Mouse (Mus musculus) spleen, embryonic (tissue): ENCODE data around the gene Vmn1r237.

Source experiments
- CTCF ChIA-PET: fragments of 350-600 bp; sonication (Branson Sonifier 250); formaldehyde crosslinking; loops from one replicate; lab custom pipeline; 2022; lab: Charles Lee

The Vmn1r237 gene

DNA sequence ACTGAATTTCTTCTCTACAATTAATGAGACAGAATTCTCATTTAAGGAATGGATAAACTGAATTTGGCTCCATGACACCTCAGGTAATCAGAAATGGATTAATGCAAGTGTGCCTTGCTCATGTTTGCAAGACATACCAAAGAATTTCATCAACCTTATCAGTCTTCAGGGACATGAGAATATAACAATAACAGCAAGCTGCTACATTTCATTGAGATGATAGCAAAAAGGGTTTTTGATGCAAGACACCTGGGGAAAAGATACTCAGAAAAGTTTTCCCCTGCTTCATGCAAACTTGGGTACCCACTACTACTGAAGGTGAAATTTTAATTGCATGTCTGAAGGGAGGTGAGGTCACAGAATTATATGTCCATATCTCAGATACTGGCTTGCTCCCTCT, at the start of gene Vmn1r237:
Gene Vmn1r237 (plus strand): TSS at position 301 of the 400 bp plus-strand sequence.
- CTCF ChIA-PET: no interaction called here

DNA sequence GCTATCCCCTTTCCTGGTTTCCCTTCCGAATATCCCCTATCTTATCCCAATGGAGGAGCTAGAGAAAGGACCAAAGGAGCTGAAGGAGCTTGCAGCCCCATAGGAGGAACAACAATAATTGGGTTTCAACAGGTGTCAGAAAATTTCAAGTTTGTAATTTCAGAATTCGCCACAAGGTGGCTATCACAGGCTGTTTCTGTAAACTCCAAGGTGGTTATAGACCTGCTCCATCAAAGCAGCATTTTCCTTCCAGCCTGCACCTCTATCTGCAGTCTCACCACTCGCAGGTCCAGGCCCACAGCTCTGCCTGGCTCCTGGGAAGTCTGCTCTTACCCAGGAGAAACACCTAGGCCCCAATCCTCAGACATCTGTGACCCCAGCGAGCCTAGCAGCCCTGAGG, 39.6 kb upstream of the Vmn1r237 start:
- CTCF ChIA-PET: interaction anchor here (0.7 kb wide), 1 partner anchor 9 kb away, joined by 3 read pairs; no protein-coding TSS in a partner anchor

DNA sequence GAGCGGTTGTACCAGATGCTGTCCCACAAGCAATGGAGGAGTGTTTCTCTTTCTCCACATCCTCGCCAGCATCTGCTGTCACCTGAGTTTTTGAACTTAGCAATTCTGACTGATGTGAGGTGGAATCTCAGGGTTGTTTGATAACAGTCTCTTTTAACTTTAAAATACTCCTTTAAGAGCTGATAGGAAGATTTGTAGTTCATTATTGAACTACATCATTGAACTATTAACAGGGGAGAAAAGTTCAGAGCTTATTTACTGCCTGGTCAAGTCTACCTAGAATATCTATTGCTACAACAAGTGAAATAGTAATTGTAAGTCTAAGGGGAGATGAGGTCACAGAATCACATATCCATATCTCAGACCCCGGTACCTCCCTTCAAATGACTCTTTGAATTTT, 29.0 kb upstream of the Vmn1r237 start, which contains the start of gene Vmn1r236:
Gene Vmn1r236 (plus strand): TSS at position 301 of the 400 bp plus-strand sequence.
- CTCF ChIA-PET: no interaction called here

DNA sequence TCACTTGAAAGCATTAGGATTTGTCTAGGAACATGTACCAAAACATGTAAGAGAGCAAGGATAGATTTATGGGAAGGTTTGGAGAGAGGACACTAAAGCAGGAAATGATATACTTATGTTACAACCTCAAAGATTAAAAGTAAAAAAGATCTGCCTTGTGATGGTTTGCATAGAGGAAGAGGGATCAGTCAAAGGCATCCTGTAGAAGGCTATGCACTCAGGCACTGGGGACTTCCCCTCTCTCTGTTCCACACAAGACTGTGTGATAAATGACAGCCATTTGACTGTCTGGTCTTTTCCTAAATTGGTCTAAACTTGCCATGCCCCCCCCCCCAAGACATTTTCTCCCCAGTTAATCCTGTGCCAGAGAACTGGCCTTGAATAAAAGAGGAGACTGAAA, 27.3 kb upstream of the Vmn1r237 start:
- CTCF ChIA-PET: no interaction called here

DNA sequence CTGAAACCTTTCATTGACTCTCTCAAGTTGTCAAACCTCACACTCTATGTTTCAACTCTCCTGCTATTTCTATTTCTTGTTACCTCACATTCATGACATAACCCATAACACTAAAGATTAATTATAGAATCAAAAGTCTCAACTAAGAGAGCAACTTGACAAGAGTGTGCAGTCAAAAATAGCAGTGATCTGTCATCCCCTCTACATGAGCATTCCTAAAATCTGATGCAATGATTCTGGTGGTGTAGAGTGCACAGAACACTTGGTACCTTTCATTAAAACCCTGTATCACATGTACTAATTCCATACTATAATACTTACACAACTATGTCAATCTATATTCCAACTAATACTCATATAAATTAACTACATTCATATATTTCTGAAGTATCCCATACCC, 22.0 kb upstream of the Vmn1r237 start:
- CTCF ChIA-PET: no interaction called here
